Mouse (Mus musculus): ENCODE data around the gene Kcna4.

DNA sequence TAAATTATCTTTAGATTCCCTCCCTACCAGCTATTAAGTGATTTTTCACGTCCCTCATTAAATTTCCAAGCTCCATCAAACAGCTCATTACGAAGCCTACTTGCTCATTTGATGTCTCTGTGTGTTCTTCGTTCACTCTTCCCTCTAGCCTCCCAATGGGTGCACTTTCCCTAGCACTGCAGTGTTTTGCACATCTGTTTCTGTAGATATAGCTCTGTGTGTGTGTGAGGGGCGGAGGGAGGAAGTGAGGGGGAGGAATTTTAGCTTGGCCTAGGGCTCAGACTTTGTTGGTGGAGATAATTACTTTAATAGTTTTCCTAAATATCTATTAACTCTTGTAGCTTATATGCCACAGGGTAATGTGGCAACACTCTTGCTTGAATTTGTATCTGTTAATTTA, 54.4 kb downstream of the Kcna4 start:
- TF ChIP-seq CTCF (IDR thresholded peaks at IDR 0.05; ENCODE audit: low read depth) (no peak), EP300 (optimal IDR thresholded peaks at IDR 0.05) (no peak)
